Mouse (Mus musculus) midbrain, embryonic 12.5 days (tissue): Measurements from ENCODE around the gene Ocel1. TPM values are rescaled to one million over a fixed set of nuclear protein-coding genes. Genes with fewer than 3 reads are reported as not detected.

Experiments
- ATAC-seq: fragments of 200-750 bp; cut with Nextera tagmentation; 2 replicates; pipeline ENCODE4 v1.8.0; 2017; ENCODE audit warnings: low read depth, moderate TSS enrichment, moderate library complexity; ENCODE audit not compliant: low FRiP score
- H3K27ac ChIP-seq: fragments of 300-500 bp; sonication (generic); replicated peaks from 2 replicates; pipeline ENCODE4 v1.5.1; 2016; ENCODE audit warnings: mild to moderate bottlenecking
- H3K27me3 ChIP-seq: fragments of 300-500 bp; sonication (generic); 2 replicates; pipeline ENCODE4 v1.6.1; 2016; ENCODE audit warnings: mild to moderate bottlenecking
- H3K36me3 ChIP-seq: fragments of 300-500 bp; sonication (generic); 2 replicates; pipeline ENCODE4 v1.6.1; 2016
- H3K4me1 ChIP-seq: fragments of 300-500 bp; sonication (generic); 2 replicates; pipeline ENCODE4 v1.6.1; 2016
- H3K4me2 ChIP-seq: fragments of 300-500 bp; sonication (generic); replicated peaks from 2 replicates; pipeline ENCODE4 v1.6.1; 2016; ENCODE audit warnings: mild to moderate bottlenecking, moderate library complexity
- H3K4me3 ChIP-seq: fragments of 300-500 bp; sonication (generic); 2 replicates; pipeline ENCODE4 v1.5.1; 2016; ENCODE audit warnings: mild to moderate bottlenecking
- H3K9ac ChIP-seq: fragments of 300-500 bp; sonication (generic); replicated peaks from 2 replicates; pipeline ENCODE4 v1.6.1; 2016; ENCODE audit warnings: mild to moderate bottlenecking, moderate library complexity
- H3K9me3 ChIP-seq: fragments of 300-500 bp; sonication (generic); 2 replicates; pipeline ENCODE4 v1.6.1; 2016; ENCODE audit warnings: mild to moderate bottlenecking
- WGBS: fragments of 180-500 bp; shearing (Covaris S2); methylation state at CpG from one replicate; pipeline ENCODE4 v1.1.7; 2016; 5-methylcytosine and 5-hydroxymethylcytosine counted together
- polyA plus RNA-seq: library from polyadenylated mRNA; unstranded; fragments of >200 nt; fragmentation: Nextera tagmentation; extraction: Ambion mirVana; gene quantifications from 2 replicates; pipeline ENCODE4 v1.2.1, GENCODE M21; 2016

The Ocel1 gene
- polyA plus RNA-seq, 1 experiment from 2014 or later = 6.3 TPM

GRCm38 (mm10) chr8:71407441-71407840, 36.3 kb downstream of the Ocel1 start:
- Histone ChIP-seq H3K36me3 (peaks cover 35% of the 10 kb centered on the region), H3K9me3 (no peaks in the 10 kb centered on the region), H3K4me1 (peaks cover 29% of the 10 kb centered on the region), H3K27ac (no peak overlapping the region), H3K4me3 (0 out of 2 replicates have a peak overlapping the region, but pooled peaks have one; percentile 65), H3K4me2 (peak overlapping the region; percentile 83), H3K9ac (peak overlapping the region; percentile 17; the same call in 1 of the 2 replicates), H3K27me3 (no peaks in the 10 kb centered on the region; the same call in 1 of the 2 replicates)
- WGBS = 92% methylated on average over 14 of the region's 14 CpGs
- no peak for ATAC-seq

GRCm38 (mm10) chr8:71408231-71408630, 37.1 kb downstream of the Ocel1 start:
- H3K27me3 ChIP-seq = no peaks in the 10 kb centered on the region; the same call in 1 of the 2 replicates
- peaks cover 29% of the 10 kb centered on the region for H3K4me1 ChIP-seq
- H3K9me3 ChIP-seq = no peaks in the 10 kb centered on the region
- WGBS = 98% methylated on average over 4 of the region's 4 CpGs
- H3K4me3 ChIP-seq = no peak overlapping the region
- peaks cover 35% of the 10 kb centered on the region for H3K36me3 ChIP-seq
- no peak overlapping the region for H3K9ac ChIP-seq
- no peak for ATAC-seq
- no peak overlapping the region for H3K4me2 ChIP-seq
- no peak overlapping the region for H3K27ac ChIP-seq

- H3K4me3 ChIP-seq = no peak overlapping the region
- ATAC-seq = no peak
- no peaks in the 10 kb centered on the region; the same call in 1 of the 2 replicates for H3K27me3 ChIP-seq
- peaks cover 31% of the 10 kb centered on the region for H3K36me3 ChIP-seq
- H3K9me3 ChIP-seq = no peaks in the 10 kb centered on the region
- no peak overlapping the region for H3K9ac ChIP-seq
- H3K4me2 ChIP-seq = no peak overlapping the region
- no peak overlapping the region for H3K27ac ChIP-seq
- WGBS = 49% methylated on average over 11 of the region's 11 CpGs
- peaks cover 15% of the 10 kb centered on the region for H3K4me1 ChIP-seq
Measured at GRCm38 (mm10) chr8:71411535-71412273, 40.6 kb downstream of the Ocel1 start.

- Histone ChIP-seq H3K27ac (no peak overlapping the region), H3K9ac (no peak overlapping the region), H3K4me2 (no peak overlapping the region), H3K4me1 (no peaks in the 10 kb centered on the region), H3K4me3 (no peak overlapping the region), H3K27me3 (0 out of 2 replicates have a peak, but pooled peaks cover 4% of the 10 kb centered on the region), H3K36me3 (no peaks in the 10 kb centered on the region), H3K9me3 (peaks cover 7% of the 10 kb centered on the region; the same call in 1 of the 2 replicates)
- ATAC-seq = no peak
Measured at GRCm38 (mm10) chr8:71422121-71422520, 51.0 kb downstream of the Ocel1 start.

Other genes starting within 250 kb of the Ocel1 start
- gene Myo9b, start 98.6 kb upstream of the Ocel1 start, polyA plus RNA-seq = 26.0 and 28.1 TPM in 2 replicates
- 53.0 and 57.7 TPM in 2 replicates for gene Haus8, start 98.4 kb upstream of the Ocel1 start, polyA plus RNA-seq
- gene Use1, start 4.5 kb upstream of the Ocel1 start, polyA plus RNA-seq = 75.8 and 82.5 TPM in 2 replicates
- gene Nr2f6, start 10.7 kb downstream of the Ocel1 start, polyA plus RNA-seq = 54.4 and 58.5 TPM in 2 replicates
- gene Ushbp1, start 24.5 kb downstream of the Ocel1 start, polyA plus RNA-seq = 5.6 and 5.9 TPM in 2 replicates
- gene Babam1, start 25.6 kb downstream of the Ocel1 start, polyA plus RNA-seq = 91.7 and 102 TPM in 2 replicates
- gene Ankle1, start 34.7 kb downstream of the Ocel1 start, polyA plus RNA-seq = 34.8 and 39.1 TPM in 2 replicates
- 109 and 111 TPM in 2 replicates for gene Abhd8, start 92.4 kb downstream of the Ocel1 start, polyA plus RNA-seq
- 235 and 245 TPM in 2 replicates for gene Mrpl34, start 93.7 kb downstream of the Ocel1 start, polyA plus RNA-seq
- 145 and 152 TPM in 2 replicates for gene Dda1, start 97.9 kb downstream of the Ocel1 start, polyA plus RNA-seq
- 14.2 and 18.7 TPM in 2 replicates for gene Ano8, start 114.7 kb downstream of the Ocel1 start, polyA plus RNA-seq
- 15.5 and 18.3 TPM in 2 replicates for gene Gtpbp3, start 116.8 kb downstream of the Ocel1 start, polyA plus RNA-seq
- gene Plvap, start 140.5 kb downstream of the Ocel1 start, polyA plus RNA-seq = 26.9 and 29.5 TPM in 2 replicates
- gene Ccdc194, start 154.4 kb downstream of the Ocel1 start, polyA plus RNA-seq = 0.13 and 0.41 TPM in 2 replicates
- gene Bst2, start 166.2 kb downstream of the Ocel1 start, polyA plus RNA-seq = 13.1 and 14.5 TPM in 2 replicates
- gene Mvb12a, start 171.6 kb downstream of the Ocel1 start, polyA plus RNA-seq = 54.0 and 57.0 TPM in 2 replicates
- gene Tmem221, start 187.6 kb downstream of the Ocel1 start, polyA plus RNA-seq = 0.14 TPM in 2 replicates
- gene Nxnl1, start 195.3 kb downstream of the Ocel1 start, polyA plus RNA-seq = not detected in 2 replicates
- gene Slc27a1, start 197.6 kb downstream of the Ocel1 start, polyA plus RNA-seq = 38.4 and 44.4 TPM in 2 replicates
- gene Pgls, start 220.9 kb downstream of the Ocel1 start, polyA plus RNA-seq = 215 and 216 TPM in 2 replicates
- gene Fam129c, start 226.3 kb downstream of the Ocel1 start, polyA plus RNA-seq = 6.5 and 6.9 TPM in 2 replicates
- gene Colgalt1, start 239.7 kb downstream of the Ocel1 start, polyA plus RNA-seq = 52.1 and 56.2 TPM in 2 replicates